Mouse (Mus musculus) intestine, embryonic 16.5 days (tissue): ENCODE data around the gene Tnrc18. TPM values are rescaled to one million over a fixed set of nuclear protein-coding genes. Genes with fewer than 3 reads are reported as not detected.
"Not testable (repeated sequence)": the region's sequence is repeated elsewhere in the genome, so short reads cannot be mapped to it uniquely, and the experiment has no call there.

ENCODE experiments used
- ATAC-seq: fragments of 200-750 bp; cut with Nextera tagmentation; 2 replicates; pipeline ENCODE4 v1.8.0; 2017; ENCODE audit warnings: moderate TSS enrichment, moderate library complexity
- H3K27ac ChIP-seq: fragments of 300-500 bp; sonication (generic); 2 replicates; pipeline ENCODE4 v1.5.1; 2014; ENCODE audit warnings: mild to moderate bottlenecking, low read length
- H3K27me3 ChIP-seq: fragments of 300-500 bp; sonication (generic); replicated peaks from 2 replicates; pipeline ENCODE4 v1.6.1; 2014; ENCODE audit warnings: low read length, control low read depth, mixed read lengths; ENCODE audit not compliant: control insufficient read depth, insufficient read depth
- H3K36me3 ChIP-seq: fragments of 300-500 bp; sonication (generic); 2 replicates; pipeline ENCODE4 v1.6.1; 2014; ENCODE audit warnings: low read length, control low read depth; ENCODE audit not compliant: control insufficient read depth, insufficient read depth
- H3K4me1 ChIP-seq: fragments of 300-500 bp; sonication (generic); 2 replicates; pipeline ENCODE4 v1.6.1; 2014; ENCODE audit warnings: low read length, control low read depth, mixed read lengths; ENCODE audit not compliant: control insufficient read depth, insufficient read depth
- H3K4me2 ChIP-seq: fragments of 300-500 bp; sonication (generic); 2 replicates; pipeline ENCODE4 v1.6.1; 2014; ENCODE audit warnings: low read depth, low read length, control low read depth
- H3K4me3 ChIP-seq: fragments of 300-500 bp; sonication (generic); 2 replicates; pipeline ENCODE4 v1.5.1; 2014; ENCODE audit warnings: mild to moderate bottlenecking, low read length
- H3K9ac ChIP-seq: fragments of 300-500 bp; sonication (generic); 2 replicates; pipeline ENCODE4 v1.6.1; 2014; ENCODE audit warnings: low read depth, low read length
- H3K9me3 ChIP-seq: fragments of 300-500 bp; sonication (generic); 2 replicates; pipeline ENCODE4 v1.6.1; 2016; ENCODE audit warnings: low read length, control low read depth; ENCODE audit not compliant: control insufficient read depth
- WGBS: fragments of 180-500 bp; shearing (Covaris S2); extraction: QIAGEN DNeasy Blood & Tissue Kit; methylation state at CpG from one replicate; pipeline ENCODE4 v1.1.7; 2014; 5-methylcytosine and 5-hydroxymethylcytosine counted together
- polyA plus RNA-seq: library from polyadenylated mRNA; unstranded; fragments of >200 nt; fragmentation: Nextera tagmentation; extraction: Ambion mirVana; gene quantifications from 2 replicates; pipeline ENCODE4 v1.2.1, GENCODE M21; 2015

Tnrc18 gene
- polyA plus RNA-seq, 1 experiment from 2014 or later = 10.5 TPM

DNA sequence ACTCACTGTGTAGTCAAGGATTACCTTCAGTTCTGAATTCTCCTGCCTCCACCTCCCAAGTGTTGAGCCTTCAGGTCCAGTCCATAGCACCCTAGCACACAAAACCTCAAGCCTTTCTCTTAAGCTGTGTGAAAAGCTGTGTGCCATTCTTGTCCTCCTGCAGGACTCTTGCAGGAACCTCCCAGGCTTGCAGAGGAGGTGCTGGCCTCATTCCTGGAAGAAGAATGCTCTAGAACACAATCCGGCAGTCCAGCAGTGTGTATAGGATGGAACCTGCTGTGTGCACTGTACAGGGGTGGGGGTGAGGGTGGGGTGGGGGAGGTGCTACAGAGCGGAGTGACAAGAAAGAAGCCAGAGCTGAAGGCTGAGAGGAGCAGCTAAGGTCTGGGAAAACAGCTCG lies 30.7 kb upstream of the Tnrc18 start:
- ATAC-seq = no peak
- H3K36me3 ChIP-seq = no peaks in the 10 kb centered on the region
- no peak overlapping the region for H3K4me3 ChIP-seq
- H3K4me1 ChIP-seq = no peaks in the 10 kb centered on the region
- H3K4me2 ChIP-seq = no peak overlapping the region
- no peaks in the 10 kb centered on the region for H3K27me3 ChIP-seq
- H3K9ac ChIP-seq = no peak overlapping the region
- H3K9me3 ChIP-seq = no peaks in the 10 kb centered on the region
- no peak overlapping the region for H3K27ac ChIP-seq
- 46% methylated on average over 3 of the region's 3 CpGs for WGBS

DNA sequence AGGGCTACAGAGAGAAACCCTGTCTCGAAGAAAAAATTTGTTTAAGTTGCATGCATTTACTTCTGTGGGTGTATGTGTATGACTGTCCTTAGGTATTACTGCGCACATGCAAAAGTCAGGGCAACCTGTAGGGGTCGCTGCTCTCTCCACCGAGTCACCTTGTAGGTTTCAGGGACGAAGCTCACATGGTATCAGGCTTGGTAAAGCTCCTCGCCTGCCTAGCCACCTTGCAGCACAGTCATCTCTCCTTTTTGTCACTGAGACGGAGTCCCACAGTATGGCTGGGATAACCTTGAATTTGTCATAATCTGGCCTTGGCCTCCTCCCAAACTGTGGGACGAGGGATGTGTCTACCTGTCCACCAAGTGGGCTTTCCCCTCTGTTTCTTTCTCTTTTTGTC lies 27.0 kb upstream of the Tnrc18 start:
- no peak overlapping the region for H3K27ac ChIP-seq
- peaks cover 3% of the 10 kb centered on the region; the same call in 1 of the 2 replicates for H3K4me1 ChIP-seq
- no peak overlapping the region for H3K4me3 ChIP-seq
- no peak overlapping the region for H3K4me2 ChIP-seq
- ATAC-seq = no peak
- no peaks in the 10 kb centered on the region for H3K36me3 ChIP-seq
- 60% methylated on average over 8 of the region's 8 CpGs for WGBS
- H3K9ac ChIP-seq = no peak overlapping the region
- no peaks in the 10 kb centered on the region for H3K27me3 ChIP-seq
- H3K9me3 ChIP-seq = no peaks in the 10 kb centered on the region

DNA sequence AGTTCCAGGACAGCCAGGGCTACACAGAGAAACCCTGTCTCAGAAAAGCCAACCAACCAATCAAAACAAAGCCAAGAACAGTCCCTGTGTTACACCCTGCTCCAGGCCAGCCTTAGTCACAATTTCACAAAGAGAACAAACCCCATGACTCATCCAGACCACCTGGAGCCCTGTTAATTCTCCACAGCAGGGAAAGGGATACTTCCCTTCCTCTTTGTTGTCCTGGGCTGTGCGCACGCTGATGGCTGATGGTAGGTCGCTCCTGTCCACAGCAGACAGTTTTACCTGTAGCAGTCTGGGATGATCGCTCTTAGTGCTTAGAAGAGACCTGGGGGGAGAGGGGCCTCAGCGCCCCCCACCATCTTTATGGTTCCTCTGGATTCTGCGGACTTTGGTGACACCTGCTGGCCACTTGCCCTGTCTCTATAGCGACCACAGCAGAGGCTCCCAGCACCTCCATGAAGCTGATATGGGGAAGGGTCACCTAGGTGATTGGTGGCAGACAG lies 24.7 kb upstream of the Tnrc18 start:
- no peaks in the 10 kb centered on the region for H3K36me3 ChIP-seq
- H3K4me2 ChIP-seq = no peak overlapping the region
- ATAC-seq = peak; percentile 50
- 31% methylated on average over 7 of the region's 7 CpGs for WGBS
- H3K4me1 ChIP-seq = peaks cover 3% of the 10 kb centered on the region; the same call in 1 of the 2 replicates
- H3K27ac ChIP-seq = no peak overlapping the region
- no peaks in the 10 kb centered on the region for H3K9me3 ChIP-seq
- H3K4me3 ChIP-seq = no peak overlapping the region
- no peaks in the 10 kb centered on the region for H3K27me3 ChIP-seq
- H3K9ac ChIP-seq = no peak overlapping the region

DNA sequence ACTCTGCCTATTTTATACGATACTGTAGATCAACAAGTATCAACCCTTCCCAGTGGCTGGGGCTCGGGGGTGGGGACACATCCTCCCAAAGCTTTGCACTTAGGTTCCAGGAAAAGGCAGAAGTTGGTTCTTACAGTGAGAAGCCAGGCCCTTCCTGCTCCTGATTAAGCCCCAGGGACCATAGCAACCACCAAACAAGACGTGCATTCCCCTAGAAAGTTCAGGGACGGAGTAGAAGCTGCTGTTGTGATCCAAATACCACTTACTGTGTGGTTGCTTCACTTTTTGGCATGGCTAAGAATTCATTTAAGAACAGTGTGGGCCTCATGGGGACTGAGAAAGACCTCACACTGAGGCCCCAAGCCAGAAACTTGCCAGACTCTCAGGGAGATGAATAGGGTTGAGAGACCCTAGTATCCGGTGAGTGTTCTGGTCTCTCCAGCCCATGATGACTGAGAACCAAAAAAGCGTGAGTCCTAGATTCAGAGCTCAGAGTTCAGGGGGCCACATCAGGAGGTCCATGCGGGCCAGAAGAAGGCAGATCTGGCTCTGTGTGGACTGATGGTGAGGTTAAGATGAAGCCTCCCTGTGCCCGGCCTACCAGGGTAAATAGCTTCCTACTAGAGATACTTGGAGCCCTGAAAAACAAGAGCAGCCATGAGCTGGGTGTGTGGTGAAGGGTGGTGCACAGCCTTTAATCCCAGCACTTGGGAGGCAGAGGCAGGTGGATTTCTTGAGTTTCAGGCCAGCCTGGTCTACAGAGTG lies 24.1 kb upstream of the Tnrc18 start:
- H3K36me3 ChIP-seq = no peaks in the 10 kb centered on the region
- peak; percentile 38 for ATAC-seq
- WGBS = 61% methylated on average over 8 of the region's 8 CpGs
- H3K4me1 ChIP-seq = peaks cover 3% of the 10 kb centered on the region; the same call in 1 of the 2 replicates
- H3K4me3 ChIP-seq = no peak overlapping the region
- no peak overlapping the region for H3K9ac ChIP-seq
- H3K27ac ChIP-seq = no peak overlapping the region
- H3K4me2 ChIP-seq = no peak overlapping the region
- no peaks in the 10 kb centered on the region for H3K27me3 ChIP-seq
- H3K9me3 ChIP-seq = no peaks in the 10 kb centered on the region

DNA sequence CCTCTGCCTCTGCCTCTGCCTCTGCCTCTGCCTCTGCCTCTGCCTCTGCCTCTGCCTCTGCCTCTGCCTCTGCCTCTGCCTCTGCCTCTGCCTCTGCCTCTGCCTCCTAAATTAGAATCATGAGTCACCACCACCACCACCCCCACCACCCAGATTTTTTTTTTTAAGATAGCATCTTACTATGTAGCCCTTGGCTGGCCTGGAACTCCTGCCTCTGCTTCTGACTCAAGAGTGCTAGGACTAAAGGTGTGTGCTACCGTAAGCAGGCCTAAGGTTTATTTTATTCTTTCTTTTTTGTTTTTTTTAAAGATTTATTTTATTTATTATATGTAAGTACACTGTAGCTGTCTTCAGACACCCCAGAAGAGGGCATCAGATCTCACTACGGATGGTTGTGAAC lies 20.0 kb upstream of the Tnrc18 start:
- not testable (repeated sequence) for ATAC-seq, H3K9me3 ChIP-seq, H3K4me2 ChIP-seq, H3K4me1 ChIP-seq, H3K4me3 ChIP-seq, H3K27ac ChIP-seq, H3K27me3 ChIP-seq, H3K9ac ChIP-seq, H3K36me3 ChIP-seq
- 93% methylated on average over 2 of the region's 2 CpGs for WGBS

DNA sequence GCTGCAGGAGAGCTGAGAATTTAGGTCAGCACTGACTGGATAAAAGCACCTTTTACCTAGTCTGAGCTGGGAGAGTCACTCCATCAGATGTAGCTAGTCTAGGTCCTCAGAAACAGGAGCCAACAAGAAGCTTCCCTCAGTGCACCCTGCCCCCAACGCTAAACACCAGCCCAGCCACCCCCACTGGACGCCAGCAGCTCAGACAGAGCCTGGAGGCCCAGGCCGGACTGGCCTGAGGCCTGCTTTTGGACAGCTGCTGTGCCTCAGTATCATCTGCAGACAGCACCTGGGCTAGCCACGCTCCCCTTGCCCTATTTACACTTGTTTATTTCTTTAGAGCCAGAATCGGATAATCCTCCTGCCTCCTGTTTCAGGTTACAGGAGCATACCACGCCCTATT lies 19.4 kb upstream of the Tnrc18 start:
- Histone ChIP-seq H3K4me2 (no peak overlapping the region), H3K4me3 (no peak overlapping the region), H3K27ac (no peak overlapping the region), H3K36me3 (no peaks in the 10 kb centered on the region), H3K9ac (no peak overlapping the region), H3K4me1 (peaks cover 3% of the 10 kb centered on the region; the same call in 1 of the 2 replicates), H3K27me3 (no peaks in the 10 kb centered on the region), H3K9me3 (no peaks in the 10 kb centered on the region)
- no peak for ATAC-seq
- 63% methylated on average over 6 of the region's 6 CpGs for WGBS

DNA sequence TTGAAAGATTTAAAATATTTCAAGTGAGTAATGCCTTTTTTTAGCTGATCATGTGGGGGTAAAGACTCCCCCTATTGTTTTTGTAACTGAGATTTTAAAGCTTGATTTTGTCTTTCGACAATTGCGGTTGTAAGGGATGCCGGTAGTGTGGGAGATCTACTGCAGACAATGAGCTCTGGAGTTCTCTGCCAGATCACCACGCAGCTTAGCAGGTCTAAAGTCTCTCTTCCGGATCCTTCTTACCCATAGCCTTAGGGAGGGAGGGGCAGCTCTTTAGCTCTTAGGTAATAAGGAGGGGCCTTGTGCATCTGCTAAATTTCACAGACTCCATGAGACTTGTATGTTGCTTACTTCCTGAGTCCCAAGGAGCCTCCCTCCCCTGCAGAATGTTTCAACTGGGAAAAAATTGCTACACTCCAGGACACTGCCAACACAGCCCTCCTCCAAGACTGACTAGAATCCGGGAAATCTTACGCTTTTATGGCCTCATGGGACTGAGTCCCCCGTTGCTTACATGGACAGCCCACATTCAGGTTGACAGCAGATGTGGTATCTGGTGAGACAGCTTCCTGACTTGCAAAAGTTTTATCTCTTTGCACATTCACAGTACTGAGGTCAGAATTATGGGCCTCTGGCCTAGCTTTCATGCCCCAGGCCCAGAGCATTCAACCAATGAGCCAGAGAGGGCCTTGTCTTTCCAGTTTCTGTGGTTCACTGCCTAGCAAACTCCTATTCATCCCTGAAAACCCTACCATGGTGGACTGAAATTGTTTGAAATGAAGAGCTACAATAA lies 16.4 kb upstream of the Tnrc18 start:
- H3K9ac ChIP-seq = no peak overlapping the region
- no peaks in the 10 kb centered on the region for H3K4me1 ChIP-seq
- H3K36me3 ChIP-seq = no peaks in the 10 kb centered on the region
- H3K4me2 ChIP-seq = no peak overlapping the region
- WGBS = 57% methylated on average over 8 of the region's 8 CpGs
- H3K27me3 ChIP-seq = no peaks in the 10 kb centered on the region
- H3K9me3 ChIP-seq = no peaks in the 10 kb centered on the region
- ATAC-seq = peak; percentile 41; the same call in 1 of the 2 replicates
- H3K4me3 ChIP-seq = no peak overlapping the region
- H3K27ac ChIP-seq = 0 out of 2 replicates have a peak overlapping the region, but pooled peaks have one; percentile 5

DNA sequence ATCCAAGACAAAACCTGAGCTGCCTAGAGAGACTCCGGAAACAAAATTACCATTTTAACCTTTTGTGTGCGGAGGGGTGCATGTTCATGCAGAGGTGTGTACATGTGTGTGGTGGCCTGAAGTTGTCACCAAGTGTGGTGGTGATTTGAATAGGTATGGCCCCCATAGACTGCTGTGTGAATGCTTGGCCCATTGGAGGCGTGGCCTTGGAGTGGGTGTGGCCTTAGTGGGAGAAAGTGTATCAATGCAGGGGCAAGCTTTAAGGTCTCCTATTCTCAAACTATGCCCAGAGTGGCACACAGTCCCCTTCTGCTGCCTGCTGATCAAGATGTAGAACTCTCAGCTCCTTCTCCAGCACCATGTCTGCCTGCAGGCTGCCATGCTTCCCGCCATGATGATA lies 8.7 kb upstream of the Tnrc18 start:
- WGBS = 85% methylated on average over 4 of the region's 4 CpGs
- H3K4me3 ChIP-seq = no peak overlapping the region
- ATAC-seq = no peak
- H3K27me3 ChIP-seq = no peaks in the 10 kb centered on the region
- no peak overlapping the region for H3K9ac ChIP-seq
- H3K36me3 ChIP-seq = no peaks in the 10 kb centered on the region
- no peaks in the 10 kb centered on the region for H3K9me3 ChIP-seq
- H3K4me1 ChIP-seq = peaks cover 15% of the 10 kb centered on the region
- no peak overlapping the region for H3K4me2 ChIP-seq
- no peak overlapping the region for H3K27ac ChIP-seq

DNA sequence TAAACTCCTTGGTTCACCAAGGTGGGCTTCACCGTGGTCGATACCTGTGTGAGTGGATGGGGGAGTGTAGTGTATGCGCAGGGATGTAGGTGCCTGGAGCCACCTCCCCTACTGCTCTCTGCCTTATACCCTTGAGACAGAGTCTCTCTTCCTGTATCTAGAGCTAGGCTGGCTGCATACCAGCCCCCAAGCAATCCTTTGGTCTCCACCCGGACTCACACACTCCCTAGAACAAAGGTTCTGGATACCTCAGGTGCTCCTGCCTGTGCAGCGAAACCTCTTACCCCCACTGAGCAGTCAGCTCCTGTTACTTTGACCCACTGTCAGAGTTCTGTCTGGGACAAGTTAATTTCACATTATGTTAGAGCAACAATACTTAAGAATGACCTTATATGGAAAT lies 8.2 kb upstream of the Tnrc18 start:
- 79% methylated on average over 5 of the region's 5 CpGs for WGBS
- no peak for ATAC-seq
- no peaks in the 10 kb centered on the region for H3K27me3 ChIP-seq
- H3K9me3 ChIP-seq = no peaks in the 10 kb centered on the region
- H3K27ac ChIP-seq = no peak overlapping the region
- H3K4me3 ChIP-seq = no peak overlapping the region
- H3K36me3 ChIP-seq = no peaks in the 10 kb centered on the region
- no peak overlapping the region for H3K9ac ChIP-seq
- peaks cover 15% of the 10 kb centered on the region for H3K4me1 ChIP-seq
- H3K4me2 ChIP-seq = no peak overlapping the region
